Mouse (Mus musculus): ENCODE measurements around the gene Erc2.

Gene Erc2

GRCm38 (mm10) chr14:28399897-28400296, 777.7 kb downstream of the Erc2 start:
- no peak for DNase-seq

GRCm38 (mm10) chr14:28405277-28405840, 783.1 kb downstream of the Erc2 start:
- DNase-seq = no peak

GRCm38 (mm10) chr14:28409390-28409789, 787.2 kb downstream of the Erc2 start:
- DNase-seq = no peak

GRCm38 (mm10) chr14:28409796-28410347, 787.6 kb downstream of the Erc2 start:
- DNase-seq = no peak

- no peak for DNase-seq
Measured at GRCm38 (mm10) chr14:28410789-28411225, 788.6 kb downstream of the Erc2 start.

GRCm38 (mm10) chr14:28412252-28412995, 790.2 kb downstream of the Erc2 start:
- DNase-seq = no peak

GRCm38 (mm10) chr14:28413516-28413915, 791.3 kb downstream of the Erc2 start:
- no peak for DNase-seq

GRCm38 (mm10) chr14:28417019-28417418, 794.8 kb downstream of the Erc2 start:
- DNase-seq = no peak

GRCm38 (mm10) chr14:28418497-28418896, 796.3 kb downstream of the Erc2 start:
- DNase-seq = no peak

- no peak for DNase-seq
Measured at GRCm38 (mm10) chr14:28419188-28419587, 797.0 kb downstream of the Erc2 start.

- no peak for DNase-seq
Measured at GRCm38 (mm10) chr14:28420596-28420995, 798.4 kb downstream of the Erc2 start.

GRCm38 (mm10) chr14:28426610-28427009, 804.4 kb downstream of the Erc2 start:
- DNase-seq = no peak

GRCm38 (mm10) chr14:28431703-28432309, 809.6 kb downstream of the Erc2 start:
- DNase-seq = no peak

- no peak for DNase-seq
Measured at GRCm38 (mm10) chr14:28434996-28435395, 812.8 kb downstream of the Erc2 start.

- DNase-seq = no peak
Measured at GRCm38 (mm10) chr14:28439171-28439570, 816.9 kb downstream of the Erc2 start.

- no peak for DNase-seq
Measured at GRCm38 (mm10) chr14:28441240-28441967, 819.2 kb downstream of the Erc2 start.

- DNase-seq = no peak
Measured at GRCm38 (mm10) chr14:28443254-28443944, 821.2 kb downstream of the Erc2 start.

- no peak for DNase-seq
Measured at GRCm38 (mm10) chr14:28445737-28446136, 823.5 kb downstream of the Erc2 start.

GRCm38 (mm10) chr14:28451771-28452170, 829.5 kb downstream of the Erc2 start:
- DNase-seq = no peak

- no peak for DNase-seq
Measured at GRCm38 (mm10) chr14:28456372-28457076, 834.3 kb downstream of the Erc2 start.

- no peak for DNase-seq
Measured at GRCm38 (mm10) chr14:28457428-28457827, 835.2 kb downstream of the Erc2 start.

GRCm38 (mm10) chr14:28467956-28468355, 845.7 kb downstream of the Erc2 start:
- DNase-seq = no peak

Data from cerebellum, adult 8-10 months (tissue).